Mouse (Mus musculus) kidney, embryonic 14.5 days (tissue): ENCODE data around the gene Vegfa. TPM values are rescaled to one million over a fixed set of nuclear protein-coding genes. Genes with fewer than 3 reads are reported as not detected.

Experiments used
- ATAC-seq: fragments of 200-750 bp; cut with Nextera tagmentation; 2 replicates; pipeline ENCODE4 v1.8.0; 2017; ENCODE audit warnings: moderate number of reproducible peaks, mild to moderate bottlenecking, moderate TSS enrichment, moderate library complexity; ENCODE audit not compliant: low FRiP score, low TSS enrichment
- H3K27ac ChIP-seq: fragments of 300-500 bp; sonication (generic); 2 replicates; pipeline ENCODE4 v1.5.1; 2014; ENCODE audit warnings: low read depth, mild to moderate bottlenecking, low read length, moderate library complexity, mixed read lengths
- H3K27me3 ChIP-seq: fragments of 300-500 bp; sonication (generic); 2 replicates; pipeline ENCODE4 v1.6.1; 2014; ENCODE audit warnings: mild to moderate bottlenecking, low read length; ENCODE audit not compliant: control insufficient read depth, insufficient read depth
- H3K36me3 ChIP-seq: fragments of 300-500 bp; sonication (generic); 2 replicates; pipeline ENCODE4 v1.6.1; 2014; ENCODE audit warnings: low read length, mixed read lengths; ENCODE audit not compliant: control insufficient read depth, insufficient read depth
- H3K4me1 ChIP-seq: fragments of 300-500 bp; sonication (generic); 2 replicates; pipeline ENCODE4 v1.6.1; 2014; ENCODE audit warnings: low read length, mixed read lengths; ENCODE audit not compliant: control insufficient read depth, insufficient read depth
- H3K4me2 ChIP-seq: fragments of 300-500 bp; sonication (generic); replicated peaks from 2 replicates; pipeline ENCODE4 v1.6.1; 2014; ENCODE audit warnings: low read depth, mild to moderate bottlenecking, low read length
- H3K4me3 ChIP-seq: fragments of 300-500 bp; sonication (generic); 2 replicates; pipeline ENCODE4 v1.5.1; 2014; ENCODE audit warnings: mild to moderate bottlenecking, low read length
- H3K9ac ChIP-seq: fragments of 300-500 bp; sonication (generic); 2 replicates; pipeline ENCODE4 v1.6.1; 2014; ENCODE audit warnings: low read depth, mild to moderate bottlenecking, low read length, moderate library complexity
- H3K9me3 ChIP-seq: fragments of 300-500 bp; sonication (generic); 2 replicates; pipeline ENCODE4 v1.6.1; 2016; ENCODE audit warnings: low read length; ENCODE audit not compliant: control insufficient read depth
- WGBS: fragments of 180-500 bp; shearing (Covaris S2); extraction: QIAGEN DNeasy Blood & Tissue Kit; methylation state at CpG from one replicate; pipeline ENCODE4 v1.1.7; 2014; 5-methylcytosine and 5-hydroxymethylcytosine counted together
- polyA plus RNA-seq: library from polyadenylated mRNA; unstranded; fragments of >200 nt; fragmentation: Nextera tagmentation; extraction: Ambion mirVana; gene quantifications from 2 replicates; pipeline ENCODE4 v1.2.1, GENCODE M21; 2014

Gene Vegfa
- polyA plus RNA-seq, 1 experiment from 2014 or later = 8.2 TPM

GRCm38 (mm10) chr17:46074398-46075115 is 42.4 kb upstream of the Vegfa start:
- H3K4me3 ChIP-seq = peak overlapping the region; percentile 17; the same call in 1 of the 2 replicates
- H3K4me2 ChIP-seq = peak overlapping the region; percentile 48
- ATAC-seq = no peak
- H3K9ac ChIP-seq = peak overlapping the region; percentile 40
- 0 out of 2 replicates have a peak overlapping the region, but pooled peaks have one; percentile 51 for H3K27ac ChIP-seq
- WGBS = 46% methylated on average over 7 of the region's 7 CpGs
- 0 out of 2 replicates have a peak, but pooled peaks cover 3% of the 10 kb centered on the region for H3K9me3 ChIP-seq
- H3K4me1 ChIP-seq = peaks cover 10% of the 10 kb centered on the region
- no peaks in the 10 kb centered on the region for H3K27me3 ChIP-seq
- H3K36me3 ChIP-seq = no peaks in the 10 kb centered on the region

- Histone ChIP-seq H3K27me3 (no peaks in the 10 kb centered on the region), H3K4me1 (peaks cover 10% of the 10 kb centered on the region), H3K9ac (peak overlapping the region; percentile 40), H3K4me2 (peak overlapping the region; percentile 48), H3K9me3 (no peaks in the 10 kb centered on the region), H3K27ac (0 out of 2 replicates have a peak overlapping the region, but pooled peaks have one; percentile 51), H3K36me3 (no peaks in the 10 kb centered on the region), H3K4me3 (peak overlapping the region; percentile 17)
- ATAC-seq = peak; percentile 74
- WGBS = 15% methylated on average over 23 of the region's 23 CpGs
Measured at GRCm38 (mm10) chr17:46073730-46074301, 41.6 kb upstream of the Vegfa start.

GRCm38 (mm10) chr17:46071531-46071930 is 39.4 kb upstream of the Vegfa start:
- Histone ChIP-seq H3K4me1 (peaks cover 10% of the 10 kb centered on the region), H3K9me3 (no peaks in the 10 kb centered on the region), H3K4me2 (no peak overlapping the region), H3K27me3 (no peaks in the 10 kb centered on the region), H3K4me3 (no peak overlapping the region), H3K36me3 (no peaks in the 10 kb centered on the region), H3K27ac (no peak overlapping the region), H3K9ac (no peak overlapping the region)
- ATAC-seq = no peak
- WGBS = 86% methylated on average over 3 of the region's 3 CpGs

- H3K4me2 ChIP-seq = no peak overlapping the region
- H3K9me3 ChIP-seq = no peaks in the 10 kb centered on the region
- H3K4me3 ChIP-seq = no peak overlapping the region
- no peak for ATAC-seq
- no peaks in the 10 kb centered on the region for H3K36me3 ChIP-seq
- WGBS = 66% methylated on average over 9 of the region's 9 CpGs
- no peak overlapping the region for H3K27ac ChIP-seq
- no peaks in the 10 kb centered on the region for H3K27me3 ChIP-seq
- H3K9ac ChIP-seq = no peak overlapping the region
- H3K4me1 ChIP-seq = peaks cover 10% of the 10 kb centered on the region
Measured at GRCm38 (mm10) chr17:46070046-46070445, 37.9 kb upstream of the Vegfa start.

GRCm38 (mm10) chr17:46063974-46064312 is 31.8 kb upstream of the Vegfa start:
- Histone ChIP-seq H3K9me3 (no peaks in the 10 kb centered on the region), H3K4me1 (peaks cover 13% of the 10 kb centered on the region), H3K9ac (0 out of 2 replicates have a peak overlapping the region, but pooled peaks have one; percentile 23), H3K4me2 (no peak overlapping the region), H3K27ac (peak overlapping the region; percentile 78; the same call in 1 of the 2 replicates), H3K27me3 (no peaks in the 10 kb centered on the region), H3K36me3 (no peaks in the 10 kb centered on the region), H3K4me3 (no peak overlapping the region)
- WGBS = 47% methylated on average over 6 of the region's 6 CpGs
- ATAC-seq = no peak

- Histone ChIP-seq H3K9me3 (no peaks in the 10 kb centered on the region), H3K36me3 (no peaks in the 10 kb centered on the region), H3K4me2 (peak overlapping the region; percentile 6; the same call in 1 of the 2 replicates), H3K27me3 (no peaks in the 10 kb centered on the region), H3K9ac (0 out of 2 replicates have a peak overlapping the region, but pooled peaks have one; percentile 23), H3K4me1 (peaks cover 13% of the 10 kb centered on the region), H3K27ac (peak overlapping the region; percentile 78; the same call in 1 of the 2 replicates), H3K4me3 (no peak overlapping the region)
- WGBS = 24% methylated on average over 10 of the region's 10 CpGs
- peak; percentile 90 for ATAC-seq
Measured at GRCm38 (mm10) chr17:46063283-46063973, 31.3 kb upstream of the Vegfa start.

GRCm38 (mm10) chr17:46060253-46060652 is 28.1 kb upstream of the Vegfa start:
- Histone ChIP-seq H3K9ac (no peak overlapping the region), H3K9me3 (no peaks in the 10 kb centered on the region), H3K4me2 (no peak overlapping the region), H3K36me3 (no peaks in the 10 kb centered on the region), H3K27me3 (no peaks in the 10 kb centered on the region), H3K27ac (no peak overlapping the region), H3K4me1 (peaks cover 13% of the 10 kb centered on the region), H3K4me3 (no peak overlapping the region)
- WGBS = 72% methylated on average over 3 of the region's 3 CpGs
- ATAC-seq = no peak

- H3K4me3 ChIP-seq = no peak overlapping the region
- no peak for ATAC-seq
- H3K27me3 ChIP-seq = no peaks in the 10 kb centered on the region
- no peak overlapping the region for H3K9ac ChIP-seq
- WGBS = 78% methylated on average over 15 of the region's 15 CpGs
- no peak overlapping the region for H3K27ac ChIP-seq
- H3K9me3 ChIP-seq = no peaks in the 10 kb centered on the region
- H3K4me1 ChIP-seq = peaks cover 13% of the 10 kb centered on the region
- H3K4me2 ChIP-seq = no peak overlapping the region
- H3K36me3 ChIP-seq = no peaks in the 10 kb centered on the region
Measured at GRCm38 (mm10) chr17:46059226-46059825, 27.2 kb upstream of the Vegfa start.
